Mouse (Mus musculus) limb, embryonic 14.5 days (tissue): ENCODE measurements around the gene Lrpap1. TPM values are rescaled to one million over a fixed set of nuclear protein-coding genes. Genes with fewer than 3 reads are reported as not detected.

Source experiments
- ATAC-seq: fragments of 200-750 bp; cut with Nextera tagmentation; 2 replicates; pipeline ENCODE4 v1.8.0; 2017; ENCODE audit warnings: low read depth, moderate number of reproducible peaks, moderate TSS enrichment; ENCODE audit not compliant: low FRiP score
- DNase-seq: peaks from one replicate; pipeline ENCODE4 v3.0.0-alpha.2; 2015; ENCODE audit warnings: low spot score
- H3K27ac ChIP-seq: fragments of 300-500 bp; sonication (generic); replicated peaks from 2 replicates; pipeline ENCODE4 v1.5.1; 2014; ENCODE audit warnings: low read depth, mild to moderate bottlenecking, low read length, moderate library complexity, mixed read lengths
- H3K27me3 ChIP-seq: fragments of 300-500 bp; sonication (generic); 2 replicates; pipeline ENCODE4 v1.6.1; 2014; ENCODE audit warnings: low read length, mixed read lengths; ENCODE audit not compliant: control insufficient read depth, insufficient read depth
- H3K36me3 ChIP-seq: fragments of 300-500 bp; sonication (generic); 2 replicates; pipeline ENCODE4 v1.6.1; 2014; ENCODE audit warnings: mild to moderate bottlenecking, low read length, moderate library complexity, mixed read lengths; ENCODE audit not compliant: control insufficient read depth, insufficient read depth
- H3K4me1 ChIP-seq: fragments of 300-500 bp; sonication (generic); 2 replicates; pipeline ENCODE4 v1.6.1; 2014; ENCODE audit warnings: antibody characterized with exemption, low read length, mixed read lengths; ENCODE audit not compliant: control insufficient read depth, insufficient read depth
- H3K4me2 ChIP-seq: fragments of 300-500 bp; sonication (generic); replicated peaks from 2 replicates; pipeline ENCODE4 v1.6.1; 2014; ENCODE audit warnings: low read depth, mild to moderate bottlenecking, low read length, moderate library complexity; ENCODE audit not compliant: severe bottlenecking
- H3K4me3 ChIP-seq: fragments of 300-500 bp; sonication (generic); replicated peaks from 2 replicates; pipeline ENCODE4 v1.5.1; 2014; ENCODE audit warnings: low read length
- H3K9ac ChIP-seq: fragments of 300-500 bp; sonication (generic); 2 replicates; pipeline ENCODE4 v1.6.1; 2014; ENCODE audit warnings: mild to moderate bottlenecking, low read depth, low read length, moderate library complexity; ENCODE audit not compliant: severe bottlenecking
- H3K9me3 ChIP-seq: fragments of 300-500 bp; sonication (generic); 2 replicates; pipeline ENCODE4 v1.6.1; 2016; ENCODE audit warnings: low read length; ENCODE audit not compliant: control insufficient read depth
- POLR2A ChIP-seq: fragments of 200-500 bp; IDR thresholded peaks from 2 replicates; pipeline ENCODE4 v1.8.0; 2012; ENCODE audit warnings: inconsistent platforms, mild to moderate bottlenecking, moderate library complexity, borderline replicate concordance; ENCODE audit not compliant: insufficient read depth, insufficient read length; ENCODE audit errors: extremely low read depth
- WGBS: fragments of 180-500 bp; shearing (Covaris S2); extraction: QIAGEN DNeasy Blood & Tissue Kit; methylation state at CpG from one replicate; pipeline ENCODE4 v1.1.7; 2014; 5-methylcytosine and 5-hydroxymethylcytosine counted together
- polyA plus RNA-seq, 2 experiments: library from polyadenylated mRNA; depleted of rRNA in 1 of 2; stranded (reverse) in 1 of 2; unstranded in 1 of 2; fragments of >200 nt; fragmentation: Nextera tagmentation in 1 of 2; extraction: Ambion mirVana in 1 of 2; gene quantifications; 2 replicates each; pipeline versions ENCODE4 v1.2.1 to v1.2.3; 2012 to 2014

Lrpap1 gene
- polyA plus RNA-seq, 2 experiments = 59.5 to 137 TPM

DNA sequence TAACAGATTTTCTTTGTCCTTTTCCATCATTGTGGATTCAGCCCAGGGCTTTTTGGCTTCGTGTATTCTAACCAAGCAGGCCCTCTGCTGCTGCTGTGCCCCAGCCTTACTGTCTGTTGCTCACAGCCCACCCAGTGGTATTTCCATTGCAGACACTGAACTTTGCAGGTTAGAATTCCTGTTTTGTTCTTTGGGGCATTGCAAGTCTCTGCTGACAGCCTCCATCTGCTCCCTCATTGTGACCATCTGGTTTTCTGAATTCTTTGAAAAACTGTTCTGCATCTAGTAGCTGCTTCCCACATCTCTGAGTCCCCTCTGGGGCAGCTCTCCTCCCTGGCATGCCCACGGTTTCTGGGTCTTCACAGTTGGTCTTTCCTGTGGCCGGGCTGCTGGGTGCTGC is 35.8 kb upstream of the Lrpap1 start:
- Histone ChIP-seq H3K4me3 (no peak overlapping the region), H3K36me3 (no peaks in the 10 kb centered on the region), H3K4me1 (no peaks in the 10 kb centered on the region), H3K27me3 (no peaks in the 10 kb centered on the region), H3K27ac (no peak overlapping the region), H3K9me3 (no peaks in the 10 kb centered on the region), H3K9ac (no peak overlapping the region), H3K4me2 (no peak overlapping the region)
- DNase-seq = no peak
- WGBS = 42% methylated on average over 3 of the region's 3 CpGs
- TF ChIP-seq POLR2A = no peak
- ATAC-seq = no peak

GRCm38 (mm10) chr5:35138183-35138611 is 32.6 kb upstream of the Lrpap1 start:
- Histone ChIP-seq H3K9ac (no peak overlapping the region), H3K27ac (no peak overlapping the region), H3K4me2 (no peak overlapping the region), H3K4me3 (no peak overlapping the region), H3K27me3 (no peaks in the 10 kb centered on the region), H3K36me3 (no peaks in the 10 kb centered on the region), H3K4me1 (no peaks in the 10 kb centered on the region), H3K9me3 (no peaks in the 10 kb centered on the region)
- TF ChIP-seq POLR2A = no peak
- DNase-seq (no peak), ATAC-seq (no peak)
- WGBS = 78% methylated on average over 11 of the region's 11 CpGs

DNA sequence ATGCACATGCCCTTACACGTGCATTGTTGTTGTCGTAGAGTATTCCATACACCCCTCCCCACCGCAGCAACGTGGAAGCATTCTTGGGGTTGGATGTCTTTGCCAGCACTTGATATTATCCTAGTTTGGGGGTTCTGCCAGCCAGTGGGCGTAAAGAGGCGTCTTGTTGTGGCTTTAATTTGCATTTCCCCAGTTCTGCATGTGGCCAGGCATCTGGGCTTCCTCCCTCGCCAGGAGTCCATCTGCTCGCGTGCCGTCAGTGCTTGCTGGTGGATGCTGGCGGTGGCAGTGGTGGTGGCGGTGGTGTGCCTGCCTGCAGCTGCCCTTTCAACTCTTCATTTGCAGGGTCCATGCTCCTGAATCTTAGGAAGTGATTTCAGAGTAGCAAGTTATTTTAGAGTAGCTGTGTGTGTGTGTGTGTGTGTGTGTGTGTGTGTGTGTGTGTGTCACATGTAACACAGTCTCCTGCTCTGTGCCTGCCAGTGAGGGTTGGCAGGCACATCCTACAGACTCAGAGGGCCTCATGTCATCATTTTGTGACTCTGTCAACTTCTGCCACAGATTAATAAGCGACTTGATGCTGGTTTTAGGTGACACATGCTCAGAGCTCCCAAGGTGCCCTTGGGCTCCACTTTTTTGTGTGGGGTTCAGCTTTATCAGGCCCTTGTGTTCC is 32.1 kb upstream of the Lrpap1 start:
- Histone ChIP-seq H3K4me1 (no peaks in the 10 kb centered on the region), H3K27ac (no peak overlapping the region), H3K4me3 (no peak overlapping the region), H3K27me3 (no peaks in the 10 kb centered on the region), H3K9ac (no peak overlapping the region), H3K4me2 (no peak overlapping the region), H3K9me3 (no peaks in the 10 kb centered on the region), H3K36me3 (no peaks in the 10 kb centered on the region)
- DNase-seq = no peak
- TF ChIP-seq POLR2A = no peak
- whole genome bisulfite sequencing = 61% methylated on average over 13 of the region's 13 CpGs
- no peak for ATAC-seq

GRCm38 (mm10) chr5:35135903-35136302 is 30.3 kb upstream of the Lrpap1 start:
- WGBS = 58% methylated on average over 5 of the region's 5 CpGs
- Histone ChIP-seq H3K4me1 (no peaks in the 10 kb centered on the region), H3K4me3 (no peak overlapping the region), H3K4me2 (no peak overlapping the region), H3K27ac (no peak overlapping the region), H3K36me3 (no peaks in the 10 kb centered on the region), H3K27me3 (no peaks in the 10 kb centered on the region), H3K9ac (no peak overlapping the region), H3K9me3 (no peaks in the 10 kb centered on the region)
- no peak for TF ChIP-seq POLR2A
- no peak for DNase-seq
- ATAC-seq = no peak

- Histone ChIP-seq H3K27ac (no peak overlapping the region), H3K4me1 (no peaks in the 10 kb centered on the region), H3K27me3 (no peaks in the 10 kb centered on the region), H3K9me3 (no peaks in the 10 kb centered on the region), H3K4me2 (no peak overlapping the region), H3K4me3 (no peak overlapping the region), H3K36me3 (no peaks in the 10 kb centered on the region), H3K9ac (no peak overlapping the region)
- ATAC-seq (no peak), DNase-seq (no peak)
- WGBS = 66% methylated on average over 3 of the region's 3 CpGs
- no peak for TF ChIP-seq POLR2A
Observed at GRCm38 (mm10) chr5:35134286-35134685, 28.7 kb upstream of the Lrpap1 start.
